Mouse (Mus musculus): Measurements from ENCODE around the gene Fam104a. TPM values are rescaled to one million over a fixed set of nuclear protein-coding genes. Genes with fewer than 3 reads are reported as not detected.

The Fam104a gene
- polyA plus RNA-seq, 1 experiment: not detected

GRCm38 (mm10) chr11:113722405-113723090, 38.6 kb upstream of the Fam104a start:
- Histone ChIP-seq H3K4me1 (ENCODE audit: control insufficient read depth, insufficient read depth, low read length) (peaks cover 20% of the 10 kb centered on the region), H3K4me3 (ENCODE audit: insufficient read depth, low read depth, low read length) (no peak overlapping the region), H3K27ac (ENCODE audit: insufficient read depth, low read depth, low read length) (peak overlapping the region; percentile 43; the same call in 1 of the 2 replicates)
- WGBS: 74% methylated on average over 14 of the region's 14 CpGs
- TF ChIP-seq CTCF (IDR thresholded peaks at IDR 0.05; ENCODE audit: insufficient read depth, low read depth, low read length) (no peak), POLR2A (IDR thresholded peaks at IDR 0.05; ENCODE audit: insufficient read depth, low read depth, low read length) (no peak)

GRCm38 (mm10) chr11:113717767-113718424, 33.9 kb upstream of the Fam104a start:
- H3K27ac ChIP-seq (ENCODE audit: insufficient read depth, low read depth, low read length): no peak overlapping the region
- TF ChIP-seq CTCF (IDR thresholded peaks at IDR 0.05; ENCODE audit: insufficient read depth, low read depth, low read length): no peak
- TF ChIP-seq POLR2A (IDR thresholded peaks at IDR 0.05; ENCODE audit: insufficient read depth, low read depth, low read length): no peak
- WGBS: 89% methylated on average over 16 of the region's 16 CpGs

GRCm38 (mm10) chr11:113716132-113716531, 32.2 kb upstream of the Fam104a start:
- TF ChIP-seq POLR2A (IDR thresholded peaks at IDR 0.05; ENCODE audit: insufficient read depth, low read depth, low read length): no peak
- TF ChIP-seq CTCF (IDR thresholded peaks at IDR 0.05; ENCODE audit: insufficient read depth, low read depth, low read length): no peak
- WGBS: 98% methylated on average over 2 of the region's 2 CpGs

More at GRCm38 (mm10) chr11:113717767-113718424, 33.9 kb upstream of the Fam104a start:
- H3K4me3 ChIP-seq (ENCODE audit: insufficient read depth, low read depth, low read length): no peak overlapping the region
- peaks cover 15% of the 10 kb centered on the region for H3K4me1 ChIP-seq (ENCODE audit: control insufficient read depth, insufficient read depth, low read length)

GRCm38 (mm10) chr11:113715078-113715674, 31.2 kb upstream of the Fam104a start:
- Histone ChIP-seq H3K4me3 (ENCODE audit: insufficient read depth, low read depth, low read length) (no peak overlapping the region), H3K4me1 (ENCODE audit: control insufficient read depth, insufficient read depth, low read length) (peaks cover 17% of the 10 kb centered on the region)

More at GRCm38 (mm10) chr11:113716132-113716531, 32.2 kb upstream of the Fam104a start:
- no peak overlapping the region for H3K4me3 ChIP-seq (ENCODE audit: insufficient read depth, low read depth, low read length)
- peaks cover 9% of the 10 kb centered on the region for H3K4me1 ChIP-seq (ENCODE audit: control insufficient read depth, insufficient read depth, low read length)
- H3K27ac ChIP-seq (ENCODE audit: insufficient read depth, low read depth, low read length): no peak overlapping the region

GRCm38 (mm10) chr11:113711061-113711460, 27.1 kb upstream of the Fam104a start:
- H3K4me1 ChIP-seq (ENCODE audit: control insufficient read depth, insufficient read depth, low read length): peaks cover 20% of the 10 kb centered on the region
- no peak overlapping the region for H3K27ac ChIP-seq (ENCODE audit: insufficient read depth, low read depth, low read length)
- no peak for TF ChIP-seq POLR2A (IDR thresholded peaks at IDR 0.05; ENCODE audit: insufficient read depth, low read depth, low read length)
- TF ChIP-seq CTCF (IDR thresholded peaks at IDR 0.05; ENCODE audit: insufficient read depth, low read depth, low read length): no peak
- no peak overlapping the region for H3K4me3 ChIP-seq (ENCODE audit: insufficient read depth, low read depth, low read length)
- 95% methylated on average over 1 of the region's 1 CpGs for WGBS

More at GRCm38 (mm10) chr11:113715078-113715674, 31.2 kb upstream of the Fam104a start:
- WGBS: 94% methylated on average over 7 of the region's 7 CpGs
- no peak for TF ChIP-seq CTCF (IDR thresholded peaks at IDR 0.05; ENCODE audit: insufficient read depth, low read depth, low read length)
- no peak for TF ChIP-seq POLR2A (IDR thresholded peaks at IDR 0.05; ENCODE audit: insufficient read depth, low read depth, low read length)
- no peak overlapping the region for H3K27ac ChIP-seq (ENCODE audit: insufficient read depth, low read depth, low read length)

GRCm38 (mm10) chr11:113710257-113710777, 26.4 kb upstream of the Fam104a start:
- no peak for TF ChIP-seq POLR2A (IDR thresholded peaks at IDR 0.05; ENCODE audit: insufficient read depth, low read depth, low read length)
- no peak for TF ChIP-seq CTCF (IDR thresholded peaks at IDR 0.05; ENCODE audit: insufficient read depth, low read depth, low read length)
- peak overlapping the region; percentile 49; the same call in 1 of the 2 replicates for H3K27ac ChIP-seq (ENCODE audit: insufficient read depth, low read depth, low read length)
- 46% methylated on average over 10 of the region's 10 CpGs for WGBS

GRCm38 (mm10) chr11:113709731-113710256, 25.8 kb upstream of the Fam104a start, which contains the start of gene Cpsf4l:
Gene Cpsf4l (minus strand): TSS chr11:113710017.
- 44% methylated on average over 11 of the region's 11 CpGs for WGBS
- Histone ChIP-seq H3K4me1 (ENCODE audit: control insufficient read depth, insufficient read depth, low read length) (peaks cover 16% of the 10 kb centered on the region), H3K27ac (ENCODE audit: insufficient read depth, low read depth, low read length) (peak within 1 kb of the TSS; percentile 49; the same call in 1 of the 2 replicates), H3K4me3 (ENCODE audit: insufficient read depth, low read depth, low read length) (no peak within 1 kb of the TSS)
- no peak for TF ChIP-seq POLR2A (IDR thresholded peaks at IDR 0.05; ENCODE audit: insufficient read depth, low read depth, low read length)
- TF ChIP-seq CTCF (IDR thresholded peaks at IDR 0.05; ENCODE audit: insufficient read depth, low read depth, low read length): no peak

More at GRCm38 (mm10) chr11:113710257-113710777, 26.4 kb upstream of the Fam104a start:
- H3K4me3 ChIP-seq (ENCODE audit: insufficient read depth, low read depth, low read length): no peak overlapping the region
- H3K4me1 ChIP-seq (ENCODE audit: control insufficient read depth, insufficient read depth, low read length): peaks cover 20% of the 10 kb centered on the region

GRCm38 (mm10) chr11:113709272-113709671, 25.3 kb upstream of the Fam104a start:
- H3K4me3 ChIP-seq (ENCODE audit: insufficient read depth, low read depth, low read length): no peak overlapping the region
- TF ChIP-seq CTCF (IDR thresholded peaks at IDR 0.05; ENCODE audit: insufficient read depth, low read depth, low read length): no peak
- TF ChIP-seq POLR2A (IDR thresholded peaks at IDR 0.05; ENCODE audit: insufficient read depth, low read depth, low read length): no peak
- 79% methylated on average over 15 of the region's 15 CpGs for WGBS
- no peak overlapping the region for H3K27ac ChIP-seq (ENCODE audit: insufficient read depth, low read depth, low read length)
- peaks cover 14% of the 10 kb centered on the region for H3K4me1 ChIP-seq (ENCODE audit: control insufficient read depth, insufficient read depth, low read length)

Measured in olfactory bulb, adult 2 months (tissue).